Mouse (Mus musculus) lung, postnatal 25 days (tissue): ENCODE data around the gene Fem1b.
"Not testable (repeated sequence)": the region's sequence is repeated elsewhere in the genome, so short reads cannot be mapped to it uniquely, and the experiment has no call there.

ENCODE experiments used
- DNase-seq: peaks from one replicate; pipeline ENCODE4 v3.0.0; 2022; ENCODE audit warnings: low spot score

The Fem1b gene

DNA sequence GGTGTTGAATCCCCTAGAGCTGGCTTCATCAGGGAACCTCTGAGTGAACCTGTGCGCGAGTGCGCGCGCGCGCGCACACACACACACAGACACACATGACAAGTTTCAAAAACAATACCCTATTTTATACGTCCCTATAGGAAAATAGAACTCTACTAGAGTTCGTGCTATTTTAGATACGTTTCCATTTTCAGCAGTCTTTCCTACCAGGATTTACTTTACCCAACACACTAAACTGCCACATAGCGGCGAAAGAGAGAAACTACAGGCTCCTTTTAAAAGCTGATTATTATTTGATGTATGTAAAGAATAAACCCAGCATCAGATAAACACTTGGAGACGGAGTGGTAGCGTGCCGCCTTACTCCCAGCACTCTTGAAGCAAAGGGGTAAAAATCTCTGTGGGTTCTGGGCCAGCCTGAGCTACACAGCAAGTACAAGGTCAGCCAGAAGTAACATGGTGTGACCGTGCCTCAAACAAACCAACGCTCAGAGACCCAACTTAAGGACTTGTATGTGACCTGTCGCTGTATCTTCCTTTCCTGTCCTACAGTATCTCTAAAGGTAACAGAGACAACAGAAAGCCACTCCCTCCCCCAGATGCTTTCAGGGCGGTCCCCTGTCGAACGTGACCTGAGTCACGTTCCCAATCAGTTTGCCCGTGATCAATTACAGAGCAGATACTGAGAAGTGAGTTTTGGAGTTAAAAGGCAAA lies 16.4 kb upstream of the Fem1b start:
- DNase-seq, result peak; percentile 57

DNA sequence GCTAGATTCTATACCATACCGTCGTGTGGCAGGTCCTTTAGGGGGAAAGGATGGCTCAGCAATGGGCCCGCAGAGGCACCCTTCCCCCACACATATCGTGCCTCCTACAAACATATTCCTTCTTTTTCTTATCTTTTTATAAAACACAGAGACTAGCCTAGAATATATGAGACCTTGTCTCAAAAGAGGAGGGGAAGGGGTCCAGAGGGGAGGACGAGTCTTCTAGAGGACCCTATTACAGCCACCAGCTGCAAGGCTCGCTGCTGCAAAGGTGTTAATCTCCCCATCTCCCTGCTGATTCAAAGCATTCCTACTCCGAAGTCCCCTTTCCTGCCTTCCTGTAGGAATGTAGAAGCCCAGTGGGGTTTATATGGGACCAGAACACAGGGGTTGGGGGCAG lies 14.7 kb upstream of the Fem1b start:
- no peak for DNase-seq

DNA sequence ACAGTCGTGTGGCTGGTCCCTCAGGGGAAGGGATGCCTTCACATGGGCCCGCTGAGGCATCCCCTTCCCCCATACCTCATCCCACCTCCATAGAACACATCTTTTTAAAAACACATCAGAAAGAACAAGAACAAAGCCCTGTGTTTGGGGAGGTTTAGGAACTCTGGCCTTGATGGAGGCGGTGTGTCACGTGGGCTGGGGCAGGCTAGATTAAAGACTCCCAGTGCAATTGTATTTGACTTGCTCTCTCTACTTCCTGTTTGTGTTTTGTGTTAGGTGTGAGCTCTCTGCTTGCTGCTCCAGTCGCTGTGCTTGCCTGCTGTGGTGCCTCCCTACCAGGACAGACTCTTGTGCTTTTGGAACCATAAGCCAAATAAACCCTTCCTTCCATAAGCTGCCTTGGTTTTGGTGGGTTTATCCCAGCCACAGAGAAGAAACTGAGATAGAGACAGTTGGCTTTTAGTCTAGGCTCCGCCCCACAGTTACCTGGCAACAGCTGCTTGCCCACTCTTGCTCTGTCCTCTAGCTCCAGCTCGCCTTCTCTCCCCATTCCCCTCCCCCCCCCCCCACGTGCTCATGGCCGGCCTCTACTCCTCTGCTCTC lies 14.2 kb upstream of the Fem1b start:
- DNase-seq, result no peak

- no peak for DNase-seq
Measured at GRCm38 (mm10) chr9:62821811-62822210, 10.1 kb upstream of the Fem1b start.

- DNase-seq, result no peak
Measured at GRCm38 (mm10) chr9:62820829-62821228, 9.1 kb upstream of the Fem1b start.

DNA sequence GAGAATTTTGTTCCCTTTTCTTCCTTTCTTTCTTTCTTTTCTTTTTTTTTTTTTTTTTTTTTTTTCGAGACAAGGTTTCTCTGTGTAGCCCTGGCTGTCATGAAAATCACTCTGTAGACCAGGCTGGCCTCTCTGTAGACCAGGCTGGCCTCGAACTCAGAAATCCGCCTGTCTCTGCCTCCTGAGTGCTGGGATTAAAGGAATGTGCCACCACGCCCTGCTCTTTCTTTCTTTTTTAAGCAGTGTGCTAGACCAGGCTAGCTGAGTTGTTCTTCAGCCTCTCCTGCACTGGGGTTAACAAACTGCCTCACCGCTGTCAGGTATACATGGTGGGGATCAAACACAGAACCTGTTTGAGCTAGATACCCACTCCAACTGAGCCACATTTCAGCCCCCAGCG lies 8.2 kb upstream of the Fem1b start:
- DNase-seq, result not testable (repeated sequence)

DNA sequence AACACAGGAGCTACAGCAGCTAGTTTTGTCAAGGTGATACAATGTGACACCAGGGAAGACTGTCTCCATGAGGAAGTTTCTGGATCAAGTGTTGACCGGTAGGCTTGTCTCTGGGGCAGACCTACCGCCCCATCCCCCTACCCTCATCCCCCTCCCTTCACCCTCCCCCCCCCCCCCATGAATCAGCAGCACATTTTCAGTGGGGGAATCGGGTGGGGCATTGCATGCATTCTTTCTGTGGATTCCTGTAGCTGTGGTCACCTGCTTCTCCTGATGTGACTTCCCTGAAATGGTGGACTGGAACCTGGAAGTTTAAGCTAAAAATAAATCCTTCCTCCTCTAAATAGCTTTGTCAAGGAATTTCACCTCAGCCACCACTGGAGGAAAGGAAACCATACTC lies 7.8 kb upstream of the Fem1b start:
- no peak for DNase-seq

DNA sequence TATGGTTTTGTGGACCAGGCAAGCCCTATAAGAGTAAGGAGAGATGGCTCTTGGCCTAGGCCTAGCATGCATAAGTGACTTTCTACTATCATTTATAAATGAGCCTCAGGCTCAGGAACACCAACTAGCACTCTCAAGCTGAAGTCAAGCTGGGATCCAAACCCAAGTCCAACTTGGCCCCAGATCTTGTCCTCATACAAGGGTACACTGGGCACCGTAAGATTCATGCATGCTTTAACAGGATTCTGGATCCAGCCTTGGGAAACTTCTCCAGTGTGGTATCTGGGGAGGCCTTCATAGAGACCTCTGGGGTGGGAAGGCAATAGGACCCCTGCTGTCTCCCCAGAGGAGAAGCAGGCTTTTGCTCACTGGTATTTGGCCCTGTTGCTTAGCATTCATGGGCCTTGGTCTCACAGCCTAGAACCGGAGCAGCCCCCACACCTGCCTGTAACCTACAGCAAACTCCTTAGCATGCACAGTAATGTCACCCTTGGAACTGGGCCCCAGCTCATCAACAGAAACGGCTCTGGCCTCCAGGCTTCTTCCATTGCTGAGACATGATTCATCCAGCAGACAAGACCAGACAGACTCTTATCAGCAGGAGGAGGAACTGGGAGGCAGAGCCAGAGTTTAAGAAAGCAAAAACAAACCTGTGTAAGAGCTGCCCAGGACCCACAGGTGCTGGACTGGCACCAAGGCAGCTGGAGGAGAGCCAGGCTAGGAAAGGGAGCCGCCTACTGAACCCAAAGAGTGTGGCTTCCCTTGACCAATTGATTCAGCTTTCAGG lies 6.3 kb upstream of the Fem1b start:
- DNase-seq, result peak; percentile 50

DNA sequence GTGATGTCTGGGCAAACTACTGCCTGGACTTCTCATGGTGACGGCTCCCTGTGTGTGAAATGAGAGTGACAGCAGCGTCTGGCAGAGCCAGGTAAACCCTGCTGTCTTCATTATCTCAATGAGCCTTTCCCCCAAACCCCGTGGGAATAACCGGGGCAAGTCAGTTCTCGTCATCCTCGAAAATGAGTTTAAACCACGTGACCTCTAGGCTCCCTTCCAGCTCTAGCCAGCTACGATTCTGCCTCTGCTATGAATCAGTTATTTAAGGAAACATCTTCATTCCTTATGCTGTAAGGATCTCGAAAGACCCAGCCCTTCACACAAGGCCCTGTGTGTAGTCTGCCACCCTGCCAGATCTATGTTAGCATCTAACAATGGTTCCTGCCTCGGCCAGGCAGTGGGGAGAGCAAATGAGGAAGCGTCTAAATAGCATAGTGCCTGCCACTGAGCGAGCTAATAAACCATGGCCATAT lies 5.4 kb upstream of the Fem1b start:
- DNase-seq, result no peak

- no peak for DNase-seq
Measured at GRCm38 (mm10) chr9:62816323-62817098, 4.8 kb upstream of the Fem1b start.

DNA sequence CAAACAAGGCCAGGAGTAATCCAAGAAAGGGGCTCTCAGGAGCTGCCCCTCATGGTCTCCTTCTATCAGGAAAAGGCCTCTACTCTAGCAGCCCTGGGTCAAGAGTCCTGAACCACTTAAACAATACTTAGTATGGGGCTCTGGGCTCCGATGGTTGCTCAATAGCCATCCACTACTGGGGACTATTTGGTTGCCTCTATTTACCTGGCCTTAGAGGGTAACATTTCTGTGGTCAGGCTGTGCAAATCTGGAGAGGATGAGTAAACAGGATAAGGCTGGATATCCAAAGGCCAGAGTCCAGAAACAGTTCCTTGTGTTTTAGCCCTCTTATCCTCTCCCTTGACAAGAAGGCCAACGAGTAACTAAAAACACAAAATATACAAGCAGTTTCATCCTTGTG lies 3.0 kb upstream of the Fem1b start:
- DNase-seq, result peak; percentile 87

- no peak for DNase-seq
Measured at GRCm38 (mm10) chr9:62812216-62813049, 699 bp upstream of the Fem1b start.

DNA sequence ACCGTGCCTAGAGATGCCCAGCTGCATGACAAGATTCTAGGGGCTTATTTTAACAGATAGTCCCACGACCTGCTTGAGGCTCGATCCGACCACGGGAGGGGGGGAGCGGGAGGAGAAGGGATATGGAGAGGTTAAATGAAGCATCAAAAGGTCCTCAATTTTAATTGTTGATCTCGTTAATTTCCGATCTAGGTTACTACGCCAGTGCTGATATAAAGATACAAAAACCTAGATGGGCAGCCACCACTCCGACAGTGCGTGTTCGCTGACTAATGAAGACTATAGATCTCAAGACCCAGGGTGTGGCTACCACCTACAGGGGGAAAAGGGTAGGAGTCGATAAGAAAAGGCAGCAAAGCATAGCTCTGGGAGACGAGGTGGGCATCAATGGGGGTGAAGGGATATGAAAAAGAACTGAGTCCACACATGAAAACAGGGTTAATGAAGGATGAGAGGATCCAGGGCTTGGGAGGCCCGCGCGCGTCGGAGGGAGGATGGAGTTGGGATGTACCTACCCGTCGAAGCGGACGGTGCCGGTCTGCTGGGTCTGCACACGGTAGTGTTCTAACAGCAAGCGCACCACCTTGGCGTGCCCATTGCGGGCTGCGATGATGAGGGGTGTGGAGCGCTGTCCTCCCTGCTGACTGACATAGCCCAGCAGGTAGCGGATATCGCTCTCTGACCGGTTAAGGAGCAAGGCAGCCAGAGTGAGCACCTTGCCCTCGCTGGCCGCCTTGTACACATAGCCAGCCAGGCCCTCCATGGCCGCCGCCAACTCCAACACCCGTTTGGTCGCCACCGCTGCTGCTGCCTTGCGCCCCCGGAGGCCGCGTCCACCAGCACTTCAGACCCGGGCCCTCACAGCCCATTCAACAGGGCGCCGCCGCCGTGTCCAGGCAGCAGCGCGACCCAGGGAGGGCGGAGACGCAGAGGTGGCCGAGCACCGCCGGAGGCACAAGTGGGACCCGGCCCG lies 905 bp downstream of the Fem1b start:
- no peak for DNase-seq

DNA sequence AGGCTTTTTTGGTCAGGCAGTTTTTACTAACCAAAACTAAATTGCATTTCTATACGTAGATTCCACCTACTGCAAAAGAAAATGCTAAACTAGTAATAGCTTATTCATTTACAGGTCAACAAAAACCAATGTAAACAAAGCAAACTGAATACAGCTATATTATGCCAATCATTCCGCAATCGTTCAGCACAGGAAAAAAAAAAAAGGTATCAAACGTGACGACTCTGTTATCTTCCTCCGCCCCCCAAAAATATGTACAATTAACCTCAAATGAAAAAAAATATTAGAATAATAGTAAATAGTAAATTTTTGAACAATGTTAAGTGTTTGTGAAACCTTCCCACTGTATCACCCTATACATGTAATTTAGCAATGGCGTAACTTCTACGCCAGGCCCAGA lies 1.6 kb downstream of the Fem1b start:
- DNase-seq, result no peak

GRCm38 (mm10) chr9:62799218-62799617 lies 12.5 kb downstream of the Fem1b start:
- not testable (repeated sequence) for DNase-seq

DNA sequence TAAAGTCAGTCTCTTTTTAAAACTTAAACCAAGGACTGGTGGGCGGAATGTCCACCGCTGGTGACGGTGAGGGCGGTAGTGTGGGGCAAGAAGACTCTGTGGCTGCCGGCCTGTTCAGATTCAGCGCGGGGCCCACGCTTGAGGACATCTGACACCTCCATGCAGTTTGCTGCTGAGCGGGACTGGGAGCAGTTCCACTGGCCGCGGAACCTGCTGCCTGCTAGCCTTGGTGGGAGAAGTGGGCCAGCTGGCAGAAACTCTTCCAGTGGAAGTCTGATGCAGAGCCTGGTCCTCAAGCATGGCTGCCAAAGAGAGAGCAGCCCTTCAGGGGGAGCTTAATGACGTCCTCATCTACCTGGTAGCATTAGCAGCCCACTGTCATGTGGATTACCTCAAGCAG lies 21.9 kb downstream of the Fem1b start:
- DNase-seq, result no peak

DNA sequence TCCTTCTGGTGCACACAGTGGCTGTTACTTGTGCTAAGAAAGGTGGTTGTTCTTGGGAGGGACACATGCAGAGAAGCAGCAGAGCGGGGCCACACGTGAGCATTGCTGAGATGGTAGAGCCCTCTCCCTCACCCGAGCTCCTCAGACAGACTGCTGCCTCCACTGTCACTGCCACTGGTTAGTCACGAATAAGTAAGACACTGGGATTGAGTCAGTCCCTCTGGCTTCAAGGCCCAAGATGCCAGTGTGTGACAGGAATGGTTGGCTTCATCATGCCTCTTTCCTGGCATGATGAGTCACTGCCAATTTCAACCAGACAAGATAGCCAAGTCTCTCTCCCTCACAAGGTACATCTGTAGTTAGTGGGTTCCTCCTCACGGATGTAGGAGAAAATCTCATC lies 25.0 kb downstream of the Fem1b start:
- DNase-seq, result no peak

- no peak for DNase-seq
Measured at GRCm38 (mm10) chr9:62784233-62784632, 27.5 kb downstream of the Fem1b start.

- DNase-seq, result no peak
Measured at GRCm38 (mm10) chr9:62782976-62783781, 28.6 kb downstream of the Fem1b start.
